Mouse (Mus musculus) erythroid progenitor cell, adult 5-6 weeks (primary cell): Measurements from ENCODE around the gene Ndst4. TPM values are rescaled to one million over a fixed set of nuclear protein-coding genes. Genes with fewer than 3 reads are reported as not detected.

Source experiments
- ATAC-seq: replicated peaks from 2 replicates; pipeline ENCODE4 v1.8.0; 2016; ENCODE audit warnings: moderate number of reproducible peaks, mild to moderate bottlenecking, moderate TSS enrichment, inconsistent platforms; ENCODE audit not compliant: poor library complexity, low FRiP score, severe bottlenecking
- total RNA-seq, 2 experiments: library from RNA; stranded (forward) in 1 of 2; stranded (reverse) in 1 of 2; fragments of 150-400 nt in 1 of 2; fragments of 186-747, 209-891 nt in 1 of 2; gene quantifications; 2 replicates each; pipeline versions ENCODE4 v1.2.3 to v1.2.4; 2015 to 2017; ENCODE audit warnings: low replicate concordance in 2 of 2

Ndst4 gene
- total RNA-seq, 2 experiments from 2014 or later: not detected

DNA sequence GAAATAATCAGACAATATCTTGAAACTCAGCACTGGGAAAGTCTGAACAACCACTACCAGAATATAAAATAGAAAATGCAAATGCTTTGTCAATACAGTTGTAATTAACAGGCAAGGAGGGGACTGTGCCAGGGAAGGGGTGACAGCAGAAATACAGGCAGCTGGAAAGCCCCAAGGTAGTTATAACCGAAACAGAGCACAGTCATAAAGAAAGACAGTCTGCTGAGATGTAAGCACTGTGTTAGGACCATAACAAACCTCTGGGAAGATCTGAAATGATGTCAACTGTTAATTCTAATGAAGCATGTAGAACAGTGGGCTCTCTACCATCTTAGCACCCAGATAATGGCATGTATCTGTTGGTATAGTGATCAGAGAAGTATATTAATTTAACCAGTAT, 287.1 kb downstream of the Ndst4 start:
- no peak for ATAC-seq

DNA sequence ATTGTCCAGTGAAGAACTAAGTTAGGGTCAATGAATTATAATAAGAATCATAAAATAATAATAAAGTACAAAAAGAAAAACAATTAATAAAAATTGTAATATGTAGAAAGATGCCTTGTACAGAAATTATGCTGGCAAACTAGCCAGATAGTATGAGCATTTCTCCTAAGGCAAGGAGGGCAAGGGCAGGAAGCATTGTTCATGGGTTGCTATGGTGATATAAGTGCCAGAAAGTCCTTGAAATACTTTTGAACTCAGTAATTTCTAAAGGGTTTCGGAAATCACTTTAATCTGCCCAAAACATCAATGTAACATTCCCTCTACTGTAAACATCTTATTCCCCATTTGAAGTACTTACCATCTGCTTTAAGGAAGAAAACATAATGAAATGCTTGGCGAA, 319.1 kb downstream of the Ndst4 start:
- no peak for ATAC-seq

- no peak for ATAC-seq
Measured at GRCm38 (mm10) chr3:125734945-125735344, 331.1 kb downstream of the Ndst4 start.

DNA sequence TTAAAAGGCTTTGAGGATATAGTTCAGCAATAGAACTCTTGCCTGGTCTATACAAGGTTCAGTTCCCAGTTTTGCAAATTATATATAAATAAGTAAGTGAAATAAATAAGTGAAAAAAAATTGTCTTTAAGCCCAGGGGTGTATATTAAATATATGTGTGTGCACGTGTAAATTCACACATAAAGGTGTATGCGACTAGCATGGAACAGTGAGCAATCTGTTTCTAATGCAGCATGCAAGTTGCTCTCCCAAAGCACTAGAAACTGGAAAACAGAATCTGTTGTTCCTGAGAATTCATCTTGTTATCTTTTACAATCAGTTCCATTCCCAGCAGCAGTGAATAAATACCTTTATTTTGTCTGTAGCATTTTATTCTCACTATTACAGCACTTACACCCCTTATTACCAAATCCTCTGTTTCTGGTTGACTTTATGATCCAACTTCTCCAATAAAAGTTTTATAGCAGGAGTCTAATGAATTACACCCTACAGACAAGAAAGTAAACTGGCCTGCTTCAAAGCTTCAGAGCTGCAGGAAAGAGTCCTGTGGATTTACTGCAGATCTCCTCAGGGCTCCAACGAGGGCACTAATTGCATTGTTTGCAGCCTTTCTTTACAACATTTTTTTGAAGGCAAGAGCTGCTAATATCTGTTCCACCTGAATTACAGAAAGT, 340.7 kb downstream of the Ndst4 start:
- no peak for ATAC-seq

GRCm38 (mm10) chr3:125745142-125745496, 341.2 kb downstream of the Ndst4 start:
- ATAC-seq: no peak

GRCm38 (mm10) chr3:125746367-125746766, 342.5 kb downstream of the Ndst4 start:
- ATAC-seq: no peak

GRCm38 (mm10) chr3:125756911-125757310, 353.0 kb downstream of the Ndst4 start:
- no peak for ATAC-seq

DNA sequence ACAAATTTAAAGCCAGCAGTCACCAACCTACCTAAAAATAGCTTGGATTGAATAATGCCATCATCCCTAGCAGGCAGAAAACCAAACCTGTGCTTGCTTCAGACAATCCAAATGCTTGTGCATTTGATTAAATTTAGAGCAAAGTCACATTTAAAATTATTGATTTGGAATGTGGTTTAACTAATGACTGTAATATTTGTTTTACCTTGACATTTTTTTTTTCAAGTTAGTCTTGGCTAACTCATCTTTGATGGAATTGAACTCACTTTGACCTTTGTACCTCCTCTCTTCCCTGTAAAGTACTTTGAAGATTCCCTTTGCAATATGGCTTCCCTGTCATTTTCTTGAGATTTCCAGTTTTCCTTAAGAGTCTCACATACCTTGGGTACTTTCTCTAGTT, 356.8 kb downstream of the Ndst4 start:
- no peak for ATAC-seq
